Mouse (Mus musculus) 3T3-L1 (cell line): ENCODE data around the gene Myocos.
"Not testable (repeated sequence)": the region's sequence is repeated elsewhere in the genome, so short reads cannot be mapped to it uniquely, and the experiment has no call there.

Experiments used
- DNase-seq: peaks from one replicate; pipeline ENCODE4 v3.0.0-alpha.2; 2015; ENCODE audit warnings: low read depth, low spot score

Gene Myocos

DNA sequence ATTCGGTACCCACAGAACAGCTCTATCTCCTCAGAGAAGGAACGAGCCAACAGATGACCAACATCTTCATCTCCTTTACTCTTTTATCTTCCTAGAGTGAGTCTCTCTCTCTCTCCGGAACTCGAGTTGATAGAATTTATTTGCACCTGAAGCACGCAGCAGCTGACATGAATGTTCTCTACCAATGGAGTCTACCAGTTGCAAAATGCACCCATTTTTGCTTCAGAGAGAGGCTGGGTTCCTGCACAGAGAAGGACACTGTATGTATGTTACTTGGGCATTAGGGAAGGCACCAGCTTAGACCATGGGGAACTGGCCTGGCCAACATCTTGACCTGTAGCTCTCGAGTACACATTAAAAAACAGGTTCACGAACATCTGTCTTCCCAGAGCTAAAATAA lies at the start of gene Myocos:
Gene Myocos, minus strand, starts transcription at position 101 of the 400 bp plus-strand sequence.
- no peak for DNase-seq

DNA sequence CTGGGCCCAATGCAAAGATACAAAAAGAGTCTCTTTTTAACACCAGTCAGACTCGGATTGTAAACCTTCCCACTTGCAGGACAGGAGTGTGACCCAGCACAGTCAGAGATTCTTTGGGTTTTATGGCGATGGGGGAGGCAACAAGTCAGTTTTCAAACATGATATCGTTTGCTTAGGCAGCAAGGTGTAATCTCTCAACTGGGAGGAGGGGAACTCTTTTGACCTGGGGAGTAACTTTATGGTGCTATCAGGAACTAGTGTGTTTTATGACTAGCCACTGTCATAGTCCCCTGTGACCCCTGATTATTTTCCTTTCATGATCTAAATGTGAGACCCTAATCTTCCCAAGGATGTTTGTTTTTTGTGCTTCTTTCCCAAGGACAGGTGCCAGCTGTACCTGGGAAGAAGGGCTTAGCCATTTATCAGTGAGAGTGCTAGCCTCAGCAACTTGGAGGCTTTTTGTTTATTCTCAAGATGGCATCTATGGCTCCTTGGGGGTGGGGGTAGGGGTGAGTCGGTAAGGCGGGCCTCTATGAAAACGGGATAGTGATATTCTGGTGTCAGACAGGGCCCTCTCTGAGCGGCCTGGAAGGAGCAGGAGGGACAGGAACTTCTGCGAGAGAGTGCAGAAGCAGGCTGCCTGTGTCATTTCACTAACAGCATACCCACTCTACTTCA lies 42.5 kb upstream of the Myocos start:
- DNase-seq = no peak

DNA sequence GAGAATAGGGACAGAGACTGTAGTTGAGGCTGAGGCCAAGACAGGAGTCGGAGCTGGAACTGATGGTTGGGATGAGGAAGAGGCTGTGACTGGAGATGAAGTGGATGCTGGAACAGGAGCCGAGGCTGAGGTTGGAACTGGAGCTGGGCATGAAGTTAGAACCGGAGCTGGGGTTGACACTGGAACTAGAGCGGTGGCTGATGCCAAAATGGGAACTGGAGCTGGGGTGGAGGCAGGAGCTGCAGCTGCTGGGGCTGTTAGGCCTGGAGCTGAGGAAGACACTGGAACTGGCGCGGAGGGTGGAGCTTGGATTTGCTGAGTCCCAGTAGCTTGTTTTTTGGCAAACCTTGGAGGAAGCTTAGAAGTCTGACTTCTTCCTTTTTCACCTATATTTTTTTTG lies 39.8 kb upstream of the Myocos start:
- DNase-seq = no peak

DNA sequence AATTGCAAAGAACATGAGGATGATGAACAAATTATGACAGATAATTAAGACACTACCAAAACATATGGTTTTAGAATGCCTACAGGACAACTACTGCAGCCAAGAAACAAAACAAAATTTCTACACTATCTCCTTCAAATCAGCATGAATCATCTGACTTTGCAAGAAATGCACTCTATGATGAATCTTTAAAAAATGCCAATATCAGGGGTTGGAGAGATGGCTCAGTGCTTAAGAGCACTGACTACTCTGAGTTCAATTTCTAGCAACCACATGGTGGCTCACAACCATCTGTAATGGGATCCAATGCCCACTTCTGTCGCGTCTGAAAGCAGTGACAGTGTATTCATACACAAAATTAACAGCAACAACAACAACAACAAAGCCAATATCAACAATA lies 35.7 kb upstream of the Myocos start:
- peak; percentile 52 for DNase-seq

DNA sequence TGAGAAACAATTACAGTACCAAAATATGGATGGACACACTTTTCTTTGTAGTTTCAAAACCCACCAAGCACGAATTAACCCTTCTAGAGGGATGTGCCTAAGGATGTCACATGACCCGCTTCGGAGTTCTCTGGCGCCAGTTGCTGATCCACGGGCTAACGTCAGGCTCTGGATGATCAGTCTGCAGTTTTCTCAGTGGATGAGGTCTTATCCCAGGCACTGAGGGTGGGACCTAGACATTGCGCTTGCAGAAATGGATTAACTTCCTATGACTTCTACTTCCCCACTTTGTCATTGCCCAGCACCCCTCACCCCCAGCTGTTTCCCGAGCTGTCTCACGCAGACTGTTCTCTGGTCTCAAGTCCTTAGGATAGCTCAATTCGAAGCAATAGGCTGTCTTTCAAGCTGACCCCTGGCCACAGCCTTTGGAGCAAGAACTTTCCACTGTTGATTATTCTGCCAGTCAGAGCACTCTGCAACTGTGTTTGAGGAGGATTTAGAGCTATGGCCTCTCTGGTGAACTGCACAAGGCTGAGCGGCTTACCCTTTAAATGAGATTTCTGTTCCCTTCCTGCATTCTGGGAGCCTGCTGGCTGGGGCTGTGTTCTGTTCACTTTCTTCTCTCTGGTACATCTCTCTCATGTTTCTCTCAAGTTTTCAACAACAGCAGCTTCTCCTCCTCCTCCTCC lies 7.6 kb upstream of the Myocos start:
- DNase-seq = peak; percentile 70

DNA sequence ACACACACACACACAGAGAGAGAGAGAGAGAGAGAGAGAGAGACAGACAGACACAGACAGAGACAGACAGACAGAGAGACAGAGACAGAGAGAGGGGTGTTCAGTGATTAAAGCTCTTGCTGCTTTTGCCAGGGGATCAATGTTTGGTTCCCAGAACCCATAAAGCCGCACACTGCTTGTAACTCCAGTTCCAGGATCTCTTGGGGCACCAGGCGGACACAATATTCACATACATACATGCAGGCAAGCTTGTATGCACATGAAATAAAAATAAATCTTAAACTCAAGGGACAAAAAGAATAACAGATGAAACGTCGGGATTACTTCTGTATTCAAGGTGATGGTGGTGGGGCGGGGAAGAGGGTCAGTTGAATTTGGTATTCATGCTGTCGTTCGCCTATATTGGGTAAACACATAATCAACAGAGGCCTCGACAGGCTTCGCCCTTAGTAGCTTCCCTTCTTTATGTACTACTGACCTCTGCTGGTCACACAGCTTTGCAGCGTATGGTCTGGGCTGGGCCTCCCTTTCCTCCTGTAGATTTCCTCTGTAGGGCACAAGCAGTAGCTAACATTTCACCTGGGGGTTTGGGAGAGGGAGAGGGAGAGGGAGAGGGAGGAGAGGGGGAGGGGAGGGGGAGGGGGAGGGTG lies 6.9 kb upstream of the Myocos start:
- peak; percentile 93 for DNase-seq

DNA sequence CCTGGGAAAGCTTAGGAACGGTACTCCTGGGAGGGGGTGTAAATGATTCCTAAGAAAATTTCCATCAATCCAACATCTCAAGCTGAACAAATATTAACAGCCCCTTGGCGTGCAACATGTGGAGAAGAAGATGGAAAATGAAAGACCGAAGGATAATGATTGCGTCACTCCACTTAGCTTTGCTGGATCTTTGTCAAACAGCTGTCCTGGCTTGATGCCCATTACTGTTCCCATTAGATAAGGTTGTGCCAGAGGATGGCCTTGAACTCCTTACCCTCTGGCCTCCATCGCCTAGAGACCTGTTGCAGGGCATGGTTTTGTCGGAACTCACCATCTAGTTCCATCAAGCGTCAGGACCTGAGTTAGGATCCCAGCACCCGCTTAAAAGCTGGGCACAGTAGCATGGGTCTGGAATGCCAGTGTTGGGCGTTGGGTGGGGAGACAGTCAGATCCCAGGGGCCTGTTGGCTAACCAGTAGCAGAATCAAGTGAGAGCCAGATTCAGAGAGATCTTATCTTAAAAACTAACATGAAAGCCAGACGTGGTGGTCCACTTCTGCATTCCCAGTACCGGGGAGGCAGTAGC lies 2.3 kb upstream of the Myocos start:
- DNase-seq = no peak

DNA sequence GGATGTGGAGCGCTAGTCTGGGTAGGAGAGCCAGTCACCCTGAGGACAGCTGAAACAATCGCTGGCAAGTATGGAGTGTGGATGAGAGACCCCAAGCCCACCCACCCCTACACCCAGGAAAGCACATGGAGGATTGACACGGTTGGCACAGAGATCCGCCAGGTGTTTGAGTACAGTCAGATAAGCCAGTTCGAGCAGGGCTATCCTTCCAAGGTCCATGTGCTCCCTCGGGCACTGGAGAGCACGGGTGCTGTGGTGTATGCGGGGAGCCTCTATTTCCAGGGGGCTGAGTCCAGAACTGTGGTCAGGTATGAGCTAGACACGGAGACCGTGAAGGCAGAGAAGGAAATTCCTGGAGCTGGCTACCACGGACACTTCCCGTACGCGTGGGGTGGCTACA lies 9.6 kb downstream of the Myocos start:
- no peak for DNase-seq

DNA sequence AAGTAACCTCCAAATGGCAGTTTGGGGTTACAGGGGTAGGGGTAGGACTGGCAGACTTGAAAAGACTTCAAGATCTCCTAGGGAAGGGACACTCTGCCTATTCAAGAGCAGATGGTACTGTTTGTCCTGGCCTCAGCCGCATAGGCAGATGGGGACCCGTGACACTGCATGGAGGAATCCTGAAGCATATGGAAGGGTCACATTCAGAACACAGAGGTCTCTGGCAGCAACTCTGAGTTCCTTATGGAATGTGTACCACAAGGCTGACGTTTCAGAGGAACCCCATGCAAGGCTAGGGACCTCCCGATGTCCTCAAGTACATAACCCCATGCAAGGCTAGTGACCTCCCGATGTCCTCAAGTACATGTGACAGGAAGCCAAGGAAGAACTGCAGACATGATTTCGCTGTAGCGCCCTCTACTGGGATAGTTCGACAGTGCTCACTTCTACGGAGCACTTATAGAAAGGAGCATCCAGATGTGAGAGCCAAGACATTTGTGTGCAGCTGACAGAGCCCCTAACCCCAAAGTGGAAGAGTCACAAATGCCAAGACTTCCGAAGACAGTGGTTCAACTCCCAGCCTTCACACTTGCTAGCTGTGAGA lies 11.8 kb downstream of the Myocos start:
- no peak for DNase-seq

DNA sequence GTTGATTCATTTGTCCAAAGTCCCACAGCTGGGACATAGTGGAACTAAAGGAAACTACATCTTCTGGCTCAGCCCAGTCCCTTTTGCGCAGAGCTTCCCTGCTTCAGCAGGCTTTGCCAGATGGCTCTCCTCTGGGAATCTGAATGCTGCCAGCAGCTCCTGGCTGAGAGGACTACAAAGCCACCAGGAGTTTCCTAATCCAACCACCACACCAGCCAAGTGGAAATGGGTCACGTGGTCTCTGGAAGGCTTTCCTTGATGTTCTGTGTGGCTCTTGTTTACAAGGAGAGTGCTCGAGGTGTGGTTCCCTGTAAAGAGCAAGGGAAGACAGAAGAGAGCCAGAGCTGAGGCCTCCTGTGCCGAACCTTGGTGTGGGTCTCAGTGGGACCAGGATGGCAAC lies 14.3 kb downstream of the Myocos start:
- peak; percentile 17 for DNase-seq

DNA sequence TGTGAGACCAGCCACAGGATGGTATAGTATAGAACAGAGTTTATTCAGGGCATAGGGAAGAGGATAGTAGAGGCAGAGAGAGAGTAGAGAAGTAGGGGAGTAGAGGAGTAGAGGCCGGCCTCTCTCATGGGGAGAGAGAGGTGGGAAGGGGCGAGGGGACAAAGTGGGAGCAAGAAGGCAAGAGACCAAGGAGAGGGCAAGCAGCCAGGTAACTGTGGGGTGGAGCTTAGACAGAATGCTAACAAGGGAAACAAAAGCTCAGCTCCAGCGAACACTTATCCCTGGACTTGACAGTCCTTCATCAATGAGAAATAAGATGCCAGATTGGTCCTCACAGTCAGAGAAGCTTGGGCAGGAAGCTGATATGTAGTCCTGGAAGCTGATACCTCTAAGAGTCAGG lies 15.4 kb downstream of the Myocos start:
- DNase-seq = no peak

DNA sequence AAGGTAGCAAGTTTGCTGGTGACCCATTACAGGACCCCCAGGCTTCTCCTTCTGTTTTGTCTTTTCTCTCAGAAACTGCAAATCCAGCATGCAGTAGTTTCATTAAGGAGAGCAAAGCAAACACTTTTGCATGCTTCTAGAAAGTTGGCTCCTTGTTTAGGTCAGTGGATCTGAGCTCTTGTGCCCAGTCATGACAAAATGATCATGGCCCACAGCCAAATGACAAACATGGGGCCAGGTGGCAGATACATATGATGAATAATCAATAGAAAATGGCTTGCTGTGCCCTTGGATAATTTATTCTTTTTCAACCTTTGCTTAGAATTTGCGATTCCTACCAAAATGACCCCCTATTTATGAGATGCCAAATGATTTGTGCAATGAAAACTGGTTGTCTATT lies 18.2 kb downstream of the Myocos start:
- DNase-seq = no peak

DNA sequence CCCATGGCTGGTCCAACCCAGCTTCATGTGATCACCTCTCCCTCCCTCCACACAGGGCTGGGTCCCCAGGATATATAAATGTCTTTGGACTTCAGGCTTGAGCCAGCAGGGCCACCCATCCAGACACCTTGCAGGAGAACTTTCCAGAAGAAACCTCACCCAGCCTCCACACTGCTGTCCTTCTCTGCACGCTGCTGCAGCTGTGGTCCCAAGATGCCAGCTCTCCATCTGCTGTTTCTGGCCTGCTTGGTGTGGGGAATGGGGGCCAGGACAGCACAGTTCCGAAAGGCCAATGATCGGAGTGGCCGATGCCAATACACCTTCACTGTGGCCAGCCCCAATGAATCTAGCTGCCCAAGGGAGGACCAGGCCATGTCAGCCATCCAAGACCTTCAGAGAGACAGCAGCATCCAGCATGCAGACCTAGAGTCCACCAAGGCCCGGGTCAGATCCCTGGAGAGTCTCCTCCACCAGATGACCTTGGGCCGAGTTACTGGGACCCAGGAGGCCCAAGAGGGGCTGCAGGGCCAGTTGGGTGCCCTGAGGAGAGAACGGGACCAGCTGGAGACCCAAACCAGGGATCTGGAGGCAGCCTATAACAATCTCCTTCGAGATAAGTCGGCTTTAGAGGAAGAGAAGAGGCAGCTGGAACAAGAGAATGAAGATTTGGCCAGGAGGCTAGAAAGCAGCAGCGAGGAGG lies 18.8 kb downstream of the Myocos start, which contains the start of gene Myoc:
Gene Myoc, plus strand, starts transcription at position 105 of the 700 bp plus-strand sequence.
- no peak for DNase-seq

DNA sequence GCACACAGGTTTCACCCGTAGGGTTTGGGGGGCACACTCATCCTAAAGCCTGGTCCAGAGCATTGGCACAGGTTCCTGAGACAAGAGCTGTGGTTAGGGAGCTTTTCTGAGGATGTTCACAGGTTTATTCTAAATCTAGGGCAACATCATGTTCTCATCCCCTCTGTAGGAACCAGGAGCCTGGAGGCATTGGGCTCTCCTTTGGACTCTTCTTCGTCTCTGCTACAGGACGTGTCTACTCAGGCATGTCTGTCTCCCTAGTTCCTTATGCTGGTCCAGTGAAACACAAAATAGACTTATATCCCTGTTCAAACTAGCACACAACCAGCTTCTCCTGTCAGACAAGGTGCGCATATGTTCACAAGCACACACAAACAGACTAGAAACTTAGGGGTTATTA lies 19.5 kb downstream of the Myocos start:
- DNase-seq = no peak

DNA sequence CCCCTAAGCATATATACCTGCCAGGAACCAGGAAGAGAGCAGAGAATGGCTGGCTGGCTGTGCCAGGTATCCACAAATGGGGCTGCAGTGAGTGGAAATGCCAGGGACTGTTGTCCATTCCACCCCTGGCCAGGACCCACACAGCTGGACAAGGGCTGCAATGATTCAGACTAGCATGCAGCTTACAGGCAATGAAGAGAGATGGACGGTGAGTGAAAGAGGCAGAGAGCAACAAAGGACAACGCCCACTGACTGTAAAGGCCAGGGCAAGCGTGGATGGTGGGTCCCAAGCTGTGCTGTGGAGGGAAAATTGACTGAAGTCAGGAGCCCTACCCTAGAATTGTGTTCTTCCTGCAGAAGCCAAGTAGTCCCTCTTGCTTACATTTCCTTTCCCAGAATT lies 21.5 kb downstream of the Myocos start:
- no peak for DNase-seq

DNA sequence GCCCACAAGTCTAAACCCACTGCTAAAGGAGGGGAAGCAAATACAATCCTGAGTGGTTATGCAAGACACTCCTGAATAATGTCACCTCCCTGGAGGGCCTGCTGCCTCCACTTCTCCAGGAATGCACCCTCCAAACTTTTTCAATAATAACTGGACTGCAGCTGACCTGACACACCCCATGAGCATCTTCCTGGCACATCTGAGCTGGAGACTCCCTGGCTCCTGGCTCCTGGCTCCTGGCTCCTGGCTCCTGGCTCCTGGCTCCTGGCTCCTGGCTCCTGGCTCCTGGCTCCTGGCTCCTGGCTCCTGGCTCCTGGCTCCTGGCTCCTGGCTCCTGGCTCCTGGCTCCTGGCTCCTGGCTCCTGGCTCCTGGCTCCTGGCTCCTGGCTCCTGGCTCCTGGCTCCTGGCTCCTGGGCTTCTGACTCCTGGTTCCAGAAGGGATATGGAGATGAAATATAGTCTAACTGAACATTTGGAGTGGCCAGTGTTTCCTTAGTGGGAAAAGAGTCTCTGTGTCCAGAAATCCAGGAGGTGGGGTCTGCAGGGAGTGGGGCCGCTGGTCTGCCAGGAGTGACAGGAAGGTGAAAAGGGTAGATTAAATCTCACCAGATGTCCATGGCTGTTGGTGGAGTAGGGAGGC lies 22.6 kb downstream of the Myocos start:
- DNase-seq = not testable (repeated sequence)

DNA sequence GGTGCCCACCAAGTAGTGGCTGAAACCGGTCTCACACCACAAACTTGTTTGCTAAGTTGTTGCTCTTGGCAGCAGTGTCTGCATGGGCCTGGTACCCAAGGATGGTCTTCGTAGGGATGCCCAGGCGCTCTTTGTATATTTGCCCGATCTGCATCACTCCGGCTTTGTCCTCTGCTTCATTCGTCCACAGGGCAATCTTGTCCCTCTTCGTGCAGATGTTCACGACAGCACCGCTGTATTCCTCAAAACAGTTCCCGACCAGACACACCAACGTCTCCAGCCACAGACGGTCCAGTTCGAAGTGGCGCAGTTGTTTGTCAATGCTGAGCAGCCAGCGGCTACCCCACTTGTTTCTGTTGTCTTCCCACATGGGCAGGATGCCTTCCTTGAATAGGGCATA lies 29.7 kb downstream of the Myocos start:
- DNase-seq = not testable (repeated sequence)

DNA sequence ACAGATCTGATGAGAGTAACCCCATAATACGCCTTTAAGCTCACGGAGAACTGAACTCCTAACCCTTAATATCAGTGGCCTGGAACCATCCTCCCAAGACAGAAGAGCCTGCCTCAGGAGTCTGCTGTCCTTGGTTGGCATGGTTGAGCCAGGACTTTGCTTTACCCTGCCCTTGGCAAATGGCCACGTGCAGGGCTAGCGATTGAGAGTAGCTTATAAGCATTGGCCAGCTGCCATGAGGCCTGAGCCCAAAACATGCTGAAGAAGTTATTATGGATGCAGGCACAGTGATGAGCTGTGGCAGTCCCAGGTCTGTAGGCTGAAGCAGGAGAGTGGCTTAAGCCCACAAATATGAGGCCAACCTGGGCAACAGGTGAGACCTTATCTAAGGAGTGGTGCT lies 30.2 kb downstream of the Myocos start:
- not testable (repeated sequence) for DNase-seq

DNA sequence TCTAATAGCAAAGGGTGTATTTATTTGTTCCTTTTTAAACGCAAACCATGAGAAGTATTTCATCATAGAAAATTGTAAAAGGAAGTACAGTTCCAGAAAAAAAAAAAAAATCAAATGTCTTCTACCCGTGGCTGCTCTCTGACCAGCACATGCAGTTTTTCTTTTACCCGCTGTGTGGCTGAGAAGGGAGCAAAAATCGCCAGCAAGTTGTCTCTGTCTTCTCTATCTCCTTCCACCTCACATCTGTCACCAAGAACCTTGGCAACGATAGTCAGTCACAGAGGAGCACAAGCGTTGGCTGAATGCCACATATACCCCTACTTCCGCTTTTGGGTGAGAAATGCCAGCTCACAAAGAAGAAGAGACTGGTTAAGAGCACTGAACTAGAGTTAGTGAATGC lies 32.8 kb downstream of the Myocos start:
- no peak for DNase-seq

DNA sequence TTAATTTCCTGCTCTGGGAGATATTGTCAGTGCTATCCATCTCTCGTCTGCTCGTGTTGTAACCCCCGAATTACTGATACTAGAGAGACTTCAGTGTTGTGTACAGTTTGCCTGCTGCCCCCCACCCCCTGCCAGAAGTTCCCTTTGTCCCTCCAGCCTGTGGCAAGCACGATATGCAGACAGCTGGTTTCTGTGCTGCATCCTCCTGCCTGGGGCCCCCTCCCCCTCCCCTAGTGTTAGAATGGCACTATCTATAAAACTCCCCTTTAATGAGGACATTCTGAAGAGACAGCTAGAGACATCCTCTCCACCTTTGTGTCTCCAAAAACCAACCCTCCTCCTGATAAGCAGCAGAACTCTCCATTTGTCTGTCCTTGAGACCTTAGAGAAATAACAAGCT lies 34.1 kb downstream of the Myocos start:
- DNase-seq = no peak

DNA sequence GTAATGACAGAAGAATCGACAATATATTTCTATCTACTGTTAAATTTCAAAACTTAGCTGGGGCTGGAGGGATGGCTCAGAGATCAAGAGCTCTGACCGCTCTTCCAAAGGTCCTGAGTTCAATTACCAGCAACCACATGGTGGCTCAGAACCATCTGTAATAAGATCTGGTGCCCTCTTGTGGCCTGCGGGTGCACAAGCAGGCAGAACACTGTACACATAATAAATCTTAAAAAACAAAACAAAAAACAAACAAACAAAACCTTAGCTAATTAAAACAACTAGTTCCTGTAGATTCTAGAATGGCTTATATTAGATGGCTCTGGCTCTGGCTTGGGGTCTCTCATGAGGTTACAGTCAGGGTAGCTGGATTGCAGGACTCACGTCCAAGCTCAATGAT lies 37.5 kb downstream of the Myocos start:
- DNase-seq = peak; percentile 43
